Mouse (Mus musculus) limb, embryonic 14.5 days (tissue): ENCODE results near the gene Sema5a. TPM values are rescaled to one million over a fixed set of nuclear protein-coding genes. Genes with fewer than 3 reads are reported as not detected.

Experiments
- ATAC-seq: fragments of 200-750 bp; cut with Nextera tagmentation; 2 replicates; pipeline ENCODE4 v1.8.0; 2017; ENCODE audit warnings: low read depth, moderate number of reproducible peaks, moderate TSS enrichment; ENCODE audit not compliant: low FRiP score
- DNase-seq: peaks from one replicate; pipeline ENCODE4 v3.0.0-alpha.2; 2015; ENCODE audit warnings: low spot score
- H3K27ac ChIP-seq: fragments of 300-500 bp; sonication (generic); replicated peaks from 2 replicates; pipeline ENCODE4 v1.5.1; 2014; ENCODE audit warnings: low read depth, mild to moderate bottlenecking, low read length, moderate library complexity, mixed read lengths
- H3K27me3 ChIP-seq: fragments of 300-500 bp; sonication (generic); 2 replicates; pipeline ENCODE4 v1.6.1; 2014; ENCODE audit warnings: low read length, mixed read lengths; ENCODE audit not compliant: control insufficient read depth, insufficient read depth
- H3K36me3 ChIP-seq: fragments of 300-500 bp; sonication (generic); 2 replicates; pipeline ENCODE4 v1.6.1; 2014; ENCODE audit warnings: mild to moderate bottlenecking, low read length, moderate library complexity, mixed read lengths; ENCODE audit not compliant: control insufficient read depth, insufficient read depth
- H3K4me1 ChIP-seq: fragments of 300-500 bp; sonication (generic); 2 replicates; pipeline ENCODE4 v1.6.1; 2014; ENCODE audit warnings: antibody characterized with exemption, low read length, mixed read lengths; ENCODE audit not compliant: control insufficient read depth, insufficient read depth
- H3K4me2 ChIP-seq: fragments of 300-500 bp; sonication (generic); replicated peaks from 2 replicates; pipeline ENCODE4 v1.6.1; 2014; ENCODE audit warnings: low read depth, mild to moderate bottlenecking, low read length, moderate library complexity; ENCODE audit not compliant: severe bottlenecking
- H3K4me3 ChIP-seq: fragments of 300-500 bp; sonication (generic); replicated peaks from 2 replicates; pipeline ENCODE4 v1.5.1; 2014; ENCODE audit warnings: low read length
- H3K9ac ChIP-seq: fragments of 300-500 bp; sonication (generic); 2 replicates; pipeline ENCODE4 v1.6.1; 2014; ENCODE audit warnings: mild to moderate bottlenecking, low read depth, low read length, moderate library complexity; ENCODE audit not compliant: severe bottlenecking
- H3K9me3 ChIP-seq: fragments of 300-500 bp; sonication (generic); 2 replicates; pipeline ENCODE4 v1.6.1; 2016; ENCODE audit warnings: low read length; ENCODE audit not compliant: control insufficient read depth
- POLR2A ChIP-seq: fragments of 200-500 bp; IDR thresholded peaks from 2 replicates; pipeline ENCODE4 v1.8.0; 2012; ENCODE audit warnings: inconsistent platforms, mild to moderate bottlenecking, moderate library complexity, borderline replicate concordance; ENCODE audit not compliant: insufficient read depth, insufficient read length; ENCODE audit errors: extremely low read depth
- WGBS: fragments of 180-500 bp; shearing (Covaris S2); extraction: QIAGEN DNeasy Blood & Tissue Kit; methylation state at CpG from one replicate; pipeline ENCODE4 v1.1.7; 2014; 5-methylcytosine and 5-hydroxymethylcytosine counted together
- polyA plus RNA-seq, 2 experiments: library from polyadenylated mRNA; depleted of rRNA in 1 of 2; stranded (reverse) in 1 of 2; unstranded in 1 of 2; fragments of >200 nt; fragmentation: Nextera tagmentation in 1 of 2; extraction: Ambion mirVana in 1 of 2; gene quantifications; 2 replicates each; pipeline versions ENCODE4 v1.2.1 to v1.2.3; 2012 to 2014

The Sema5a gene
- polyA plus RNA-seq, 2 experiments, result 33.0 to 36.6 TPM

DNA sequence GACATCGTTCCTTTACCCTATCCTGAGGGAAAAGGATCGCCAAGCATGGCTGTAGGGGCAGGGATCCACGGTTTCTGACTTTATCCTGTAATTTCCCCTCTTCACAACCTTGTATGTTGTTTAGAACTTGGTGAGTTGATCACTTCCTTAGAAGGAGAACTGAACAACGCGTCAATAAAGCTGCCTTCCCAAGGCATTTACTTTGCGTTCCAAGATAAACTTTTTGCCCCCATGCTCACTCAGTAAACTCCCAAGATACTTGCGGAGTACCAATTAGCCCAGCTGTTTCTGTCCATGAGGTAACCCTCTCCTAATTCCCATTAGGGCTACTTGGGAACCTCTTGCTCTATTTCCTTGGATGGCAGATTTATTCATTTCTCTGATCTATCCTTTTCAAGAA lies 786 bp upstream of the Sema5a start:
- 30% methylated on average over 7 of the region's 7 CpGs for WGBS
- no peak for ATAC-seq
- Histone ChIP-seq H3K4me3 (peak overlapping the region; percentile 71), H3K36me3 (peaks cover 15% of the 10 kb centered on the region), H3K9ac (peak overlapping the region; percentile 71), H3K27me3 (no peaks in the 10 kb centered on the region), H3K9me3 (no peaks in the 10 kb centered on the region), H3K27ac (peak overlapping the region; percentile 83), H3K4me1 (peaks cover 10% of the 10 kb centered on the region), H3K4me2 (peak overlapping the region; percentile 87)
- no peak for TF ChIP-seq POLR2A
- no peak for DNase-seq

DNA sequence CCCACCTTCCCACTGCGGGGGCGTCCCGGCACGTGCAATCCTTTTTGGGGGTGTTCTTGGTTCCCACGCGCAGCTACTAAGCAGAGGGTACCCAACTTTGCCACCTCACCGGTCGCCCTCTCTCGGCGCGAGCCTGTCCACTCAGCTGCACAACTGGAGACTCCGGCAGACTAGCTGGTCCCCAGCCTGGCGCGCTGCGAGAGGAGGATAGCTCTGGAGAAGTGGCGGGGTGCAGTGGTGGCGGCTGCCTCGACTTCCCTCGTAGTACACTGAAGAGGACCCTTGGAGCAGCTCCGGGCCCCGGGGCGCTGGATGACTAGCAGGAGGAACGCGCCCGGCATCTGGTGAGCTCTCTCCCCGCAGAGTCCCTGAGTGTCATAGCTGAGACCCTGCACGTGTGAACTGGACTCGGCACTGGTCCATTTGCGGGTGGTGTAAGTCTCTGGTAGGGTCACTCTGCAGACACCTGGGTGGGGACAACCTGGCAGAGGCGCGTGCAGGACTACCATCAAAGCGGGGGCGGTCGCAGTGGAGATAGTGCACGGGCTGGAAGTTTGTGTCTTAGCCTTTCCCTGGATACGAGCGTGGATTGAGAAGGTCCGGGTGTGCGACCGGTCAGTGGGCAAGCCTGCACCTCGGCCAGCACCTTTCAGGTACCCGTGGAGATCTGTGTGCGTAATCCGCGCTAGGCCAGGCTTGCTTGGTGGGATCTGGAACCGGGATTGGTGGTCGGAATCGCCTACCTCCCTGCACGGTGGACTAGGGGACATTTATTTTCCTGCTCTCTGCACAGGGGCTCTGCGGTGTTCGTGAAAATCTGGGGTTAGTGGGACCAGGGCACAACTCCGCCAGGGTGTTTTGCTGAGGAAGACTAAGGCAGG lies 586 bp downstream of the Sema5a start:
- H3K4me2 ChIP-seq, result peak overlapping the region; percentile 87
- H3K27me3 ChIP-seq, result no peaks in the 10 kb centered on the region
- DNase-seq, result peak; percentile 31
- H3K4me3 ChIP-seq, result peak overlapping the region; percentile 71
- H3K36me3 ChIP-seq, result peaks cover 15% of the 10 kb centered on the region
- peak; percentile 50 for ATAC-seq
- TF ChIP-seq POLR2A, result no peak
- under 1% methylated on average over 51 of the region's 52 CpGs for WGBS
- H3K4me1 ChIP-seq, result peaks cover 10% of the 10 kb centered on the region
- H3K9ac ChIP-seq, result peak overlapping the region; percentile 70
- H3K9me3 ChIP-seq, result no peaks in the 10 kb centered on the region
- H3K27ac ChIP-seq, result peak overlapping the region; percentile 82

DNA sequence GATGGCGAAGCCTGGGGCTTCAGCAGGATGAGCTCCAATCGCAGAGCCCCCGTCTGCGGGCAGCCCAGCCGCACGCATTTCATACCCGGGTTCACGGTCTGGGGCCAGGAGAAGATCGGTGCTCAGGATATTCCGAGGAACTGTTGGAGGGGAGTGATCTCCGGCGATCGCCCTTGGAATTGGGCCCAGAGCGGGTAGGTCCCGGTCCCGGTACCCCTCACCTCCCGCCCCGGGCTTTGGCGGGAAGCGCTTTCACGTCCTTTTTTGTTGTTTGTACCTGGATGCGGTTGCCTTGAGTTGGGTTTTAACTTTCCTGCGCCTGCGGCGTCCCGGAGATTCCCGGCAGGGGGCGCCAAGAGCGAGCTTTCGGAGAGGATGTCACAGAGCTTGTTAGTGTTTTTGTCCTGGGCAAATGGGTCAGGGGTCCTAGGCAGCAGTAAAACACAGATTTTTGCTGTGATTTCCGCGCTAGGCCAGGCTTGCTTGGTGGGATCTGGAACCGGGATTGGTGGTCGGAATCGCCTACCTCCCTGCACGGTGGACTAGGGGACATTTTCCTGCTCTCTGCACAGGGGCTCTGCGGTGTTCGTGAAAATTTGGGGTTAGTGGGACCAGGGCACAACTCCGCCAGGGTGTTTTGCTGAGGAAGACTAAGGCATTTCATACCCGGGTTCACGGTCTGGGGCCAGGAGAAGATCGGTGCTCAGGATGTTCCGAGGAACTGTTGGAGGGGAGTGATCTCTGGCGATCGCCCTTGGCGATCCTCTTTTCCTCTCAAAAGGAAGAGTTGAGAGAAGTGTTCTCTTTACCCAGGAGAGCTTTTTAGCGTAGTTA lies 1.4 kb downstream of the Sema5a start:
- under 1% methylated on average over 47 of the region's 47 CpGs for WGBS
- peak; percentile 42; the same call in 1 of the 2 replicates for ATAC-seq
- H3K27ac ChIP-seq, result peak overlapping the region; percentile 48

DNA sequence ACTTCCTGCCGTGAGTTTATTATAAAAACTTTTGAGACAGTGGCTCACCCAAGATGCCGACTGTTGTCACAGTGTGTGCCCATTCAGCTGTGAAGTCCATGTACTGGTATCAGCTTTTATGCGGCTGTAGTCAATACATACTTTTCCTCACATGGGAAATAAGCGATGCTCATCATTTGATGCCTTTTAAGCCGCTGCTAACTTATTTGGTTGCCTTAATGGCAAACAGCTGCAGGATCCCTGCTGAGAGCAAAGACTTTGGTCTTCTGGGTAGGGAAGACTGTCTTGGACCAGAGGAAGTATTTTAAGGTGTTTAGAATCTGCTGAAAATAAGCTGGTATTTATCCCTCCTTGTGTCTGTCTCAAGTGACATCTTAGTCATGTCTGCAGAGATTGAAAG lies 2.7 kb downstream of the Sema5a start:
- Histone ChIP-seq H3K27ac (no peak overlapping the region), H3K36me3 (no peaks in the 10 kb centered on the region), H3K4me1 (peaks cover 10% of the 10 kb centered on the region), H3K9ac (peak overlapping the region; percentile 70), H3K4me3 (peak overlapping the region; percentile 71), H3K9me3 (no peaks in the 10 kb centered on the region), H3K4me2 (peak overlapping the region; percentile 87), H3K27me3 (no peaks in the 10 kb centered on the region)
- DNase-seq, result no peak
- WGBS, result 18% methylated on average over 5 of the region's 5 CpGs
- no peak for TF ChIP-seq POLR2A
- ATAC-seq, result no peak

More for the DNA sequence above, 1.4 kb downstream of the Sema5a start:
- H3K4me2 ChIP-seq, result peak overlapping the region; percentile 87
- H3K9me3 ChIP-seq, result no peaks in the 10 kb centered on the region
- peak overlapping the region; percentile 71 for H3K4me3 ChIP-seq
- peak overlapping the region; percentile 70 for H3K9ac ChIP-seq
- no peak for TF ChIP-seq POLR2A
- peaks cover 10% of the 10 kb centered on the region for H3K4me1 ChIP-seq
- DNase-seq, result peak; percentile 82
- H3K27me3 ChIP-seq, result no peaks in the 10 kb centered on the region
- H3K36me3 ChIP-seq, result peaks cover 8% of the 10 kb centered on the region

DNA sequence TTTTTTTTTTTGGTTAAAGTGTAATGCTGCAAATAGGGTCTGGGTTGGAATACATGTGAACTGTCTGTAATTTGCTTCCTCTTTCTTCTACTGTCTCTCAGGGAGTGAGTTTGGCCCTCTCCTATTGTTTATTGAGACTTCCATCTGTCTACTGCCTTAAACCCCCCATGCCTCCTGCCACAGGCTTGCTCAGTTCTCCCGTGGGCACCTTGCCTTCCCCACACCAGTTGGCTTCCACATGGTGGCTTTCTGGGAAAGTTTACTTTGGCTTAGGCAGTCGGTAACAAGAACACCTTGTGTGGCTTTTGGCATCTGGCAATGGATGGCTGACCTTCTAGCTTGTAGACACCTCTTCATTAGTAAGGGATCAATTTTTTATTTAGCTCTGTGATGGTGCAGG lies 10.2 kb downstream of the Sema5a start:
- Histone ChIP-seq H3K4me1 (peaks cover 15% of the 10 kb centered on the region), H3K9me3 (no peaks in the 10 kb centered on the region), H3K9ac (no peak overlapping the region), H3K27ac (no peak overlapping the region), H3K4me3 (no peak overlapping the region), H3K4me2 (no peak overlapping the region), H3K36me3 (no peaks in the 10 kb centered on the region; the same call in 1 of the 2 replicates), H3K27me3 (no peaks in the 10 kb centered on the region)
- WGBS, result 58% methylated on average over 2 of the region's 2 CpGs
- TF ChIP-seq POLR2A, result no peak
- DNase-seq (no peak), ATAC-seq (no peak)
